Mouse (Mus musculus) megakaryocyte, embryonic 14.5 days (primary cell): ENCODE measurements around the gene Emc8.

Experiments used
- FLI1 ChIP-seq: IDR thresholded peaks from 2 replicates; pipeline ENCODE4 v1.6.1; 2012; ENCODE audit warnings: low read length, inconsistent platforms, mixed read lengths
- GATA1 ChIP-seq: IDR thresholded peaks from 3 replicates; pipeline ENCODE4 v1.6.1; 2012; ENCODE audit warnings: mixed read lengths, low read length, inconsistent platforms, borderline replicate concordance

DNA sequence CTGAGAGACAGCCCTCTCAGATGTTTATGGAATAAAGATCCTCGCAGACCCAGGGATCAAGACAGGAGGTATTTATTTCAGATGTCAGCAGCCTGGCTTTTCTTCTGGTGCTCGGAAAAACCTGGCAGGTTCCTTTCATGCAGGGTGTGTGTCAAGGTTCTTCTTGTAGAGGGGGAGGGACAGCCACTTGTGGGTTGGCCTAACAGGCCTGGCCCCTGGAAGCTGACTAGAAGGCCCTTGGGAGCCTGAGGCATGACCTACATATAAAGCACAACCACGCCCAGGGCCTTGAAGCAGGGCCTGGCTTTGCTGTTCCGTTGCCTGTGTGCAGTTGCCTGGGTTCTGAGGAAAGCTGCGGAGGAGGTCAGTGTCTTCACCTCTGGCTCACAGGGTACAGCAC is 16.7 kb upstream of the Emc8 start:
- TF ChIP-seq GATA1 (no peak), FLI1 (no peak)
